ENCODE assay signal across 8 mouse cellular contexts in the genomic region with DNA sequence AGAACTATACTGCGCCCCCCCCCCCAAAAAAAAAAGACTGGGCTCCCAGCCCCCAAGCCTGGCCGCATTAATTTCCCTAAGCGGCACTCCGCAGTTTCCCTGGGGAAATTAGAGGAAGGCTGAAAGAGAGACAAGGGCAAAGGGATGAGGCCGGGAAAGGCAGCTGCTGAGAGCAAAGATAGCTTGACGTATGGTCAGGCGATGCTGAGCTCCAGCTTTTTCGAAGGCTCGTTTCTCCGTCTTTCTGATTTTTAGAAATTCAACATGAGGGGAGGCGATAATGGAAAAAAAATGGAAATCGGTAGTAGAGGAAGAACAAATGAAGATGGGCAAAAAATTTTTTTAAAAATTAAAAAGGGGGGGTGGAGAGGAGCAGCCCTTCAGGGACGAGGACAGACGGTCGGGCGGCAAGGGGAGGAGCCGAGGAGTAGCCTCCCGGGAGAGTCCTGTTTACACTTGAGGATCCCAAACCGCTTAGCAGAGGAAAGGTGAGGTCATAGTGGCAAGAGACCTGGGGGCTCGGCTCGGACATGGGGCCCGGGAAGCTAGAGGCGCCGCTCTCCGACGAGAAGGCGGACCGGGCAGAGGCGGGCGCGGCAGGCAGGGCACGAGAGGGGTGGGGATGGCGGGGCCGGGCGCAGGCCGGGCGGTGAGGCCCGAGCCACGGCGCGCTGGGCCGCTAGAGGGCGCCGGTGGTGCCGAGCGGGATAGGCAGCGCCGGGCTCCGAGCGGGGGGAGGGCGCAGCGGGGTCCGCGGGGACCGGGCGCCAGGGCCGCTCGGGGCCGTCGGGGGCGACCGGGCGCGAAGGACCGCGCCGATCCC. TPM values are rescaled to one million over a fixed set of nuclear protein-coding genes. Genes with fewer than 3 reads are reported as not detected.
DNase-seq lines count a peak whose midpoint lies in the region; ATAC-seq and TF ChIP-seq lines count a peak whose summit lies in the region.

No protein-coding gene starts in this region.

- DNase-seq in B cell, adult 2 months: peak; percentile 93 to 95
- DNase-seq in heart, adult 9 months (ENCODE audit: low spot score in 2 of 2): peak; percentile 87 to 91
- peak; percentile 90 for DNase-seq in kidney, adult 9 months
- DNase-seq in liver: peak; percentile 88
- peak; percentile 86 for DNase-seq in midbrain, postnatal 0 days (ENCODE audit: low spot score)
- peak; percentile 80 to 89 for DNase-seq in spleen, postnatal 14 days (ENCODE audit: low spot score in 2 of 2)

- peak overlapping the region; percentile 82 for H3K4me3 ChIP-seq in bone marrow macrophage, adult 2 months (ENCODE audit: insufficient read depth, low read length)
- peak overlapping the region; percentile 56 for H3K4me3 ChIP-seq in embryonic fibroblast, embryonic 13.5 days (ENCODE audit: insufficient read depth, low read length)
- peak overlapping the region; percentile 68 for H3K4me3 ChIP-seq in midbrain, postnatal 0 days (ENCODE audit: low read depth, low read length)

- peak overlapping the region; percentile 73 for H3K27ac ChIP-seq in bone marrow macrophage, adult 2 months (ENCODE audit: insufficient read depth, low read depth, low read length)
- peak overlapping the region; percentile 84 for H3K27ac ChIP-seq in embryonic fibroblast, embryonic 13.5 days (ENCODE audit: insufficient read depth, low read length)
- peak overlapping the region; percentile 100 for H3K27ac ChIP-seq in midbrain, postnatal 0 days (ENCODE audit: low read depth, low read length)

- peak overlapping the region; percentile 99 for H3K4me2 ChIP-seq in midbrain, postnatal 0 days (ENCODE audit: low read depth, low read length, poor library complexity, severe bottlenecking)

- under 1% methylated on average over 46 of the region's 67 CpGs for WGBS in midbrain, postnatal 0 days

- peaks cover 22% of the 10 kb centered on the region for H3K36me3 ChIP-seq in midbrain, postnatal 0 days (ENCODE audit: insufficient read depth, low read length)

- ATAC-seq in midbrain, postnatal 0 days (ENCODE audit: low FRiP score): peak; percentile 71

- H3K9me3 ChIP-seq in midbrain, postnatal 0 days (ENCODE audit: low read length): no peaks in the 10 kb centered on the region

- TF ChIP-seq CTCF in bone marrow macrophage, adult 2 months (IDR thresholded peaks at IDR 0.05; ENCODE audit: low read depth, low read length): no peak
- TF ChIP-seq CTCF in embryonic fibroblast, embryonic 13.5 days (IDR thresholded peaks at IDR 0.05; ENCODE audit: borderline replicate concordance, insufficient read depth, low read length): peak; percentile 49
- peak; percentile 67 for TF ChIP-seq CTCF in midbrain, postnatal 0 days (IDR thresholded peaks at IDR 0.05)

- peaks cover 61% of the 10 kb centered on the region for H3K4me1 ChIP-seq in bone marrow macrophage, adult 2 months (ENCODE audit: control insufficient read depth, insufficient read depth, low read length)
- peaks cover 4% of the 10 kb centered on the region for H3K4me1 ChIP-seq in embryonic fibroblast, embryonic 13.5 days (ENCODE audit: control insufficient read depth, insufficient read depth, low read length)
- peaks cover 16% of the 10 kb centered on the region for H3K4me1 ChIP-seq in midbrain, postnatal 0 days (ENCODE audit: insufficient read depth, low read length)

- H3K9ac ChIP-seq in midbrain, postnatal 0 days (replicated peaks; ENCODE audit: low read length, poor library complexity, severe bottlenecking): peak overlapping the region; percentile 97

- no peaks in the 10 kb centered on the region for H3K27me3 ChIP-seq in midbrain, postnatal 0 days (ENCODE audit: insufficient read depth, low read length)

- no peak for TF ChIP-seq POLR2A in bone marrow macrophage, adult 2 months (IDR thresholded peaks at IDR 0.05; ENCODE audit: borderline replicate concordance, low read depth, low read length)
- no peak for TF ChIP-seq POLR2A in embryonic fibroblast, embryonic 13.5 days (IDR thresholded peaks at IDR 0.05; ENCODE audit: low read depth, low read length)

RNA-seq across cellular contexts. Expression of gene Ptms, which starts 3.0 kb away (rescaled TPM):
- 820 and 821 TPM in 2 replicates for polyA plus RNA-seq in bone marrow macrophage, adult 2 months (2012; ENCODE audit: insufficient read depth, insufficient read length, missing spikeins)
- polyA plus RNA-seq in embryonic fibroblast, embryonic 13.5 days (2011; ENCODE audit: insufficient read length, low read depth, missing spikeins): 602 and 622 TPM in 2 replicates
- 814 and 944 TPM in 2 replicates for total RNA-seq in midbrain, postnatal 0 days (2014; rRNA removed)
- polyA plus RNA-seq in midbrain, postnatal 0 days (2015; fragmentation: Nextera tagmentation; extraction: Ambion mirVana): 810 TPM in 2 replicates

RNA-seq across cellular contexts. Expression of gene Lag3, which starts 5.4 kb away (rescaled TPM):
- 0.44 TPM in 1 of 2 replicates, not detected in the other for polyA plus RNA-seq in bone marrow macrophage, adult 2 months (2012; ENCODE audit: insufficient read depth, insufficient read length, missing spikeins)
- 1.2 TPM in 2 replicates for polyA plus RNA-seq in embryonic fibroblast, embryonic 13.5 days (2011; ENCODE audit: insufficient read length, low read depth, missing spikeins)
- total RNA-seq in midbrain, postnatal 0 days (2014; rRNA removed): 1.1 and 2.1 TPM in 2 replicates
- 2.8 and 3.5 TPM in 2 replicates for polyA plus RNA-seq in midbrain, postnatal 0 days (2015; fragmentation: Nextera tagmentation; extraction: Ambion mirVana)

RNA-seq across cellular contexts. Expression of gene Mlf2, which starts 14.3 kb away (rescaled TPM):
- 186 and 188 TPM in 2 replicates for polyA plus RNA-seq in bone marrow macrophage, adult 2 months (2012; ENCODE audit: insufficient read depth, insufficient read length, missing spikeins)
- 250 and 255 TPM in 2 replicates for polyA plus RNA-seq in embryonic fibroblast, embryonic 13.5 days (2011; ENCODE audit: insufficient read length, low read depth, missing spikeins)
- total RNA-seq in midbrain, postnatal 0 days (2014; rRNA removed): 512 and 647 TPM in 2 replicates
- 628 and 643 TPM in 2 replicates for polyA plus RNA-seq in midbrain, postnatal 0 days (2015; fragmentation: Nextera tagmentation; extraction: Ambion mirVana)

RNA-seq across cellular contexts. Expression of gene Cd4, which starts 28.9 kb away (rescaled TPM):
- polyA plus RNA-seq in bone marrow macrophage, adult 2 months (2012; ENCODE audit: insufficient read depth, insufficient read length, missing spikeins): 20.6 and 23.4 TPM in 2 replicates
- polyA plus RNA-seq in embryonic fibroblast, embryonic 13.5 days (2011; ENCODE audit: insufficient read length, low read depth, missing spikeins): not detected in 2 replicates
- total RNA-seq in midbrain, postnatal 0 days (2014; rRNA removed): 0.19 and 2.8 TPM in 2 replicates
- polyA plus RNA-seq in midbrain, postnatal 0 days (2015; fragmentation: Nextera tagmentation; extraction: Ambion mirVana): 0.25 and 0.58 TPM in 2 replicates

RNA-seq across cellular contexts. Expression of gene Cops7a, which starts 48.4 kb away (rescaled TPM):
- 49.3 and 58.7 TPM in 2 replicates for polyA plus RNA-seq in bone marrow macrophage, adult 2 months (2012; ENCODE audit: insufficient read depth, insufficient read length, missing spikeins)
- polyA plus RNA-seq in embryonic fibroblast, embryonic 13.5 days (2011; ENCODE audit: insufficient read length, low read depth, missing spikeins): 77.4 and 94.3 TPM in 2 replicates
- total RNA-seq in midbrain, postnatal 0 days (2014; rRNA removed): 108 and 131 TPM in 2 replicates
- polyA plus RNA-seq in midbrain, postnatal 0 days (2015; fragmentation: Nextera tagmentation; extraction: Ambion mirVana): 92.3 and 97.1 TPM in 2 replicates

Comparison
In these comparisons a context has a peak if more than half of its experiments do, and no peak if none do; other contexts are left out.
1. Peak in every context shown above with its lines: DNase-seq, ATAC-seq, H3K4me3 ChIP-seq and H3K27ac ChIP-seq.